Mouse (Mus musculus) lung, embryonic 15.5 days (tissue): Measurements from ENCODE around the gene Ngp. TPM values are rescaled to one million over a fixed set of nuclear protein-coding genes. Genes with fewer than 3 reads are reported as not detected.

Source experiments
- ATAC-seq: fragments of 200-750 bp; cut with Nextera tagmentation; 2 replicates; pipeline ENCODE4 v1.8.0; 2017; ENCODE audit warnings: moderate number of reproducible peaks, borderline replicate concordance; ENCODE audit not compliant: low FRiP score, low TSS enrichment; ENCODE audit errors: extremely low read depth
- H3K27ac ChIP-seq: fragments of 300-500 bp; sonication (generic); 2 replicates; pipeline ENCODE4 v1.5.1; 2015; ENCODE audit warnings: moderate library complexity, mild to moderate bottlenecking, inconsistent platforms
- H3K27me3 ChIP-seq: fragments of 300-500 bp; sonication (generic); 2 replicates; pipeline ENCODE4 v1.6.1; 2015; ENCODE audit warnings: inconsistent platforms
- H3K36me3 ChIP-seq: fragments of 300-500 bp; sonication (generic); 2 replicates; pipeline ENCODE4 v1.6.1; 2015; ENCODE audit warnings: inconsistent platforms
- H3K4me1 ChIP-seq: fragments of 300-500 bp; sonication (generic); 2 replicates; pipeline ENCODE4 v1.6.1; 2015; ENCODE audit warnings: inconsistent platforms
- H3K4me2 ChIP-seq: fragments of 300-500 bp; sonication (generic); 2 replicates; pipeline ENCODE4 v1.6.1; 2015; ENCODE audit warnings: inconsistent platforms, mild to moderate bottlenecking, moderate library complexity
- H3K4me3 ChIP-seq: fragments of 300-500 bp; sonication (generic); 2 replicates; pipeline ENCODE4 v1.5.1; 2015; ENCODE audit warnings: mild to moderate bottlenecking, inconsistent platforms
- H3K9ac ChIP-seq: fragments of 300-500 bp; sonication (generic); 2 replicates; pipeline ENCODE4 v1.6.1; 2015; ENCODE audit warnings: inconsistent platforms
- H3K9me3 ChIP-seq: fragments of 300-500 bp; sonication (generic); 2 replicates; pipeline ENCODE4 v1.6.1; 2016; ENCODE audit warnings: inconsistent platforms
- WGBS: fragments of 180-500 bp; shearing (Covaris S2); methylation state at CpG from one replicate; pipeline ENCODE4 v1.1.7; 2015; 5-methylcytosine and 5-hydroxymethylcytosine counted together
- polyA plus RNA-seq: library from polyadenylated mRNA; unstranded; fragments of >200 nt; fragmentation: Nextera tagmentation; extraction: Ambion mirVana; gene quantifications from 2 replicates; pipeline ENCODE4 v1.2.1, GENCODE M21; 2015

The Ngp gene
- polyA plus RNA-seq, 1 experiment from 2014 or later, result 3.7 TPM

GRCm38 (mm10) chr9:110466179-110466578 lies 46.6 kb downstream of the Ngp start:
- ATAC-seq, result no peak
- WGBS, result 84% methylated on average over 3 of the region's 3 CpGs
- H3K4me1 ChIP-seq, result no peaks in the 10 kb centered on the region
- no peaks in the 10 kb centered on the region for H3K36me3 ChIP-seq
- no peaks in the 10 kb centered on the region for H3K27me3 ChIP-seq
- no peak overlapping the region for H3K9ac ChIP-seq
- H3K27ac ChIP-seq, result no peak overlapping the region
- H3K4me3 ChIP-seq, result no peak overlapping the region
- no peak overlapping the region for H3K4me2 ChIP-seq
- no peaks in the 10 kb centered on the region for H3K9me3 ChIP-seq

Other genes with a start within 250 kb of the Ngp start
- gene Cspg5, start 176.0 kb upstream of the Ngp start, polyA plus RNA-seq, result 2.8 and 4.0 TPM in 2 replicates
- gene Elp6, start 114.6 kb upstream of the Ngp start, polyA plus RNA-seq, result 30.4 and 31.1 TPM in 2 replicates
- 30.3 and 31.0 TPM in 2 replicates for gene Scap, start 86.5 kb upstream of the Ngp start, polyA plus RNA-seq
- gene Ptpn23, start 11.5 kb upstream of the Ngp start, polyA plus RNA-seq, result 16.2 and 19.1 TPM in 2 replicates
- gene Klhl18, start 56.9 kb downstream of the Ngp start, polyA plus RNA-seq, result 7.6 and 8.9 TPM in 2 replicates
- gene Kif9, start 57.2 kb downstream of the Ngp start, polyA plus RNA-seq, result 1.4 and 1.8 TPM in 2 replicates
- gene Setd2, start 112.8 kb downstream of the Ngp start, polyA plus RNA-seq, result 33.0 and 33.4 TPM in 2 replicates
- gene Nradd, start 204.7 kb downstream of the Ngp start, polyA plus RNA-seq, result 51.2 and 55.6 TPM in 2 replicates
- 3.6 and 4.2 TPM in 2 replicates for gene Nbeal2, start 234.4 kb downstream of the Ngp start, polyA plus RNA-seq
- 151 TPM in 2 replicates for gene Ccdc12, start 236.8 kb downstream of the Ngp start, polyA plus RNA-seq